Mouse (Mus musculus) midbrain, embryonic 14.5 days (tissue): ENCODE data around the gene Sobp. TPM values are rescaled to one million over a fixed set of nuclear protein-coding genes. Genes with fewer than 3 reads are reported as not detected.
A peak's percentile ranks its signal among the peaks of the same experiment; 100 is the strongest.

ENCODE experiments used
- ATAC-seq: fragments of 200-750 bp; cut with Nextera tagmentation; 2 replicates; pipeline ENCODE4 v1.8.0; 2017; ENCODE audit warnings: moderate number of reproducible peaks, moderate library complexity; ENCODE audit not compliant: low FRiP score, low TSS enrichment
- DNase-seq: peaks from one replicate; pipeline ENCODE4 v3.0.0-alpha.2; 2015
- H3K27ac ChIP-seq: fragments of 300-500 bp; sonication (generic); replicated peaks from 2 replicates; pipeline ENCODE4 v1.5.1; 2014; ENCODE audit warnings: mild to moderate bottlenecking, low read depth, low read length, moderate library complexity
- H3K27me3 ChIP-seq: fragments of 300-500 bp; sonication (generic); 2 replicates; pipeline ENCODE4 v1.6.1; 2014; ENCODE audit warnings: low read length, control low read depth, mixed read lengths; ENCODE audit not compliant: control insufficient read depth, insufficient read depth
- H3K36me3 ChIP-seq: fragments of 300-500 bp; sonication (generic); 2 replicates; pipeline ENCODE4 v1.6.1; 2014; ENCODE audit warnings: low read length, control low read depth; ENCODE audit not compliant: control insufficient read depth, insufficient read depth
- H3K4me1 ChIP-seq: fragments of 300-500 bp; sonication (generic); 2 replicates; pipeline ENCODE4 v1.6.1; 2014; ENCODE audit warnings: mild to moderate bottlenecking, antibody characterized with exemption, low read length, control low read depth; ENCODE audit not compliant: control insufficient read depth, insufficient read depth
- H3K4me2 ChIP-seq: fragments of 300-500 bp; sonication (generic); 2 replicates; pipeline ENCODE4 v1.6.1; 2014; ENCODE audit warnings: mild to moderate bottlenecking, low read length, moderate library complexity
- H3K4me3 ChIP-seq: fragments of 300-500 bp; sonication (generic); replicated peaks from 2 replicates; pipeline ENCODE4 v1.5.1; 2014; ENCODE audit warnings: low read depth, low read length
- H3K9ac ChIP-seq: fragments of 300-500 bp; sonication (generic); replicated peaks from 2 replicates; pipeline ENCODE4 v1.6.1; 2014; ENCODE audit warnings: mild to moderate bottlenecking, low read length, moderate library complexity
- H3K9me3 ChIP-seq: fragments of 300-500 bp; sonication (generic); 2 replicates; pipeline ENCODE4 v1.6.1; 2016; ENCODE audit warnings: low read length, control low read depth, mixed read lengths; ENCODE audit not compliant: control insufficient read depth
- WGBS: fragments of 180-500 bp; shearing (Covaris S2); extraction: QIAGEN DNeasy Blood & Tissue Kit; methylation state at CpG from one replicate; pipeline ENCODE4 v1.1.7; 2014; 5-methylcytosine and 5-hydroxymethylcytosine counted together
- polyA plus RNA-seq: library from polyadenylated mRNA; unstranded; fragments of >200 nt; fragmentation: Nextera tagmentation; extraction: Ambion mirVana; gene quantifications from 2 replicates; pipeline ENCODE4 v1.2.1, GENCODE M21; 2014

The Sobp gene
- polyA plus RNA-seq, 1 experiment from 2014 or later = 21.2 TPM

- H3K9ac ChIP-seq = no peak overlapping the region
- 0 out of 2 replicates have a peak, but pooled peaks cover 6% of the 10 kb centered on the region for H3K36me3 ChIP-seq
Observed at GRCm38 (mm10) chr10:43008116-43008515, 166.2 kb downstream of the Sobp start.

GRCm38 (mm10) chr10:43006534-43006933 lies 167.8 kb downstream of the Sobp start:
- no peak for ATAC-seq
- Histone ChIP-seq H3K9ac (no peak overlapping the region), H3K4me1 (peaks cover 4% of the 10 kb centered on the region; the same call in 1 of the 2 replicates), H3K4me3 (no peak overlapping the region), H3K9me3 (no peaks in the 10 kb centered on the region), H3K27me3 (no peaks in the 10 kb centered on the region), H3K36me3 (0 out of 2 replicates have a peak, but pooled peaks cover 6% of the 10 kb centered on the region), H3K27ac (no peak overlapping the region), H3K4me2 (no peak overlapping the region)
- DNase-seq = no peak
- 81% methylated on average over 4 of the region's 4 CpGs for whole genome bisulfite sequencing

More at GRCm38 (mm10) chr10:43008116-43008515, 166.2 kb downstream of the Sobp start:
- H3K9me3 ChIP-seq = no peaks in the 10 kb centered on the region
- 58% methylated on average over 11 of the region's 11 CpGs for WGBS
- no peak for ATAC-seq
- no peaks in the 10 kb centered on the region; the same call in 1 of the 2 replicates for H3K4me1 ChIP-seq
- no peak overlapping the region for H3K4me3 ChIP-seq
- DNase-seq = peak; percentile 51
- H3K4me2 ChIP-seq = no peak overlapping the region
- no peaks in the 10 kb centered on the region for H3K27me3 ChIP-seq
- no peak overlapping the region for H3K27ac ChIP-seq

- 84% methylated on average over 7 of the region's 7 CpGs for WGBS
Observed at GRCm38 (mm10) chr10:43005677-43006076, 168.7 kb downstream of the Sobp start.

GRCm38 (mm10) chr10:43005031-43005430 lies 169.3 kb downstream of the Sobp start:
- no peak for DNase-seq
- Histone ChIP-seq H3K4me1 (peaks cover 4% of the 10 kb centered on the region; the same call in 1 of the 2 replicates), H3K4me2 (no peak overlapping the region), H3K36me3 (0 out of 2 replicates have a peak, but pooled peaks cover 6% of the 10 kb centered on the region), H3K27me3 (no peaks in the 10 kb centered on the region), H3K27ac (no peak overlapping the region), H3K9ac (no peak overlapping the region), H3K4me3 (no peak overlapping the region), H3K9me3 (no peaks in the 10 kb centered on the region)
- ATAC-seq = no peak
- WGBS = 86% methylated on average over 4 of the region's 4 CpGs

More at GRCm38 (mm10) chr10:43005677-43006076, 168.7 kb downstream of the Sobp start:
- peaks cover 4% of the 10 kb centered on the region; the same call in 1 of the 2 replicates for H3K4me1 ChIP-seq
- ATAC-seq = no peak
- H3K36me3 ChIP-seq = 0 out of 2 replicates have a peak, but pooled peaks cover 6% of the 10 kb centered on the region
- no peak overlapping the region for H3K4me3 ChIP-seq
- no peaks in the 10 kb centered on the region for H3K27me3 ChIP-seq
- H3K9ac ChIP-seq = no peak overlapping the region
- no peak for DNase-seq
- no peak overlapping the region for H3K4me2 ChIP-seq
- no peak overlapping the region for H3K27ac ChIP-seq
- no peaks in the 10 kb centered on the region for H3K9me3 ChIP-seq

GRCm38 (mm10) chr10:43004174-43004734 lies 170.1 kb downstream of the Sobp start:
- H3K36me3 ChIP-seq = 0 out of 2 replicates have a peak, but pooled peaks cover 6% of the 10 kb centered on the region
- 92% methylated on average over 16 of the region's 16 CpGs for WGBS
- peaks cover 4% of the 10 kb centered on the region; the same call in 1 of the 2 replicates for H3K4me1 ChIP-seq
- H3K27me3 ChIP-seq = no peaks in the 10 kb centered on the region
- H3K9ac ChIP-seq = no peak overlapping the region
- no peak for ATAC-seq
- H3K27ac ChIP-seq = no peak overlapping the region
- no peak overlapping the region for H3K4me3 ChIP-seq
- DNase-seq = no peak
- no peaks in the 10 kb centered on the region for H3K9me3 ChIP-seq
- no peak overlapping the region for H3K4me2 ChIP-seq

DNA sequence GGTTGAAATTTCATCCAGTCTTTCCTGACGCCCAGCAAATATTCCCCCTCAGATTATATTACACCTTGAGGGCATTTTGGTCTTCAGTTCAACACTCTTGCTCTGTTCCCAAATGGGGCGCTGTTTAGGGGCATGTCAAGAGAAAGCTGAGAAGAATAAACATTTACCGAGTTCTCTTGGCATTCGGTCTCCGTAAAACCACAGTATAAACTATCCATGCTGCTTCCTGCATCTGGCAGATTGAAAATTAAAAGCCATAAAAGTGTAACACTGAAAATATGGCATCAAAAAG lies 170.9 kb downstream of the Sobp start:
- Histone ChIP-seq H3K27me3 (no peaks in the 10 kb centered on the region), H3K9ac (no peak overlapping the region), H3K4me2 (no peak overlapping the region), H3K4me3 (no peak overlapping the region), H3K4me1 (peaks cover 4% of the 10 kb centered on the region; the same call in 1 of the 2 replicates), H3K27ac (no peak overlapping the region), H3K9me3 (no peaks in the 10 kb centered on the region), H3K36me3 (0 out of 2 replicates have a peak, but pooled peaks cover 6% of the 10 kb centered on the region)
- DNase-seq = no peak
- WGBS = 61% methylated on average over 5 of the region's 5 CpGs
- ATAC-seq = no peak

- H3K27me3 ChIP-seq = no peaks in the 10 kb centered on the region
- DNase-seq = no peak
- H3K27ac ChIP-seq = no peak overlapping the region
- H3K9me3 ChIP-seq = no peaks in the 10 kb centered on the region
- H3K4me2 ChIP-seq = peak overlapping the region; percentile 46
- 13% methylated on average over 25 of the region's 25 CpGs for WGBS
- no peak overlapping the region for H3K4me3 ChIP-seq
- H3K4me1 ChIP-seq = peaks cover 4% of the 10 kb centered on the region; the same call in 1 of the 2 replicates
- H3K36me3 ChIP-seq = 0 out of 2 replicates have a peak, but pooled peaks cover 6% of the 10 kb centered on the region
- no peak overlapping the region for H3K9ac ChIP-seq
- no peak for ATAC-seq
Observed at GRCm38 (mm10) chr10:43002721-43003465, 171.4 kb downstream of the Sobp start.

DNA sequence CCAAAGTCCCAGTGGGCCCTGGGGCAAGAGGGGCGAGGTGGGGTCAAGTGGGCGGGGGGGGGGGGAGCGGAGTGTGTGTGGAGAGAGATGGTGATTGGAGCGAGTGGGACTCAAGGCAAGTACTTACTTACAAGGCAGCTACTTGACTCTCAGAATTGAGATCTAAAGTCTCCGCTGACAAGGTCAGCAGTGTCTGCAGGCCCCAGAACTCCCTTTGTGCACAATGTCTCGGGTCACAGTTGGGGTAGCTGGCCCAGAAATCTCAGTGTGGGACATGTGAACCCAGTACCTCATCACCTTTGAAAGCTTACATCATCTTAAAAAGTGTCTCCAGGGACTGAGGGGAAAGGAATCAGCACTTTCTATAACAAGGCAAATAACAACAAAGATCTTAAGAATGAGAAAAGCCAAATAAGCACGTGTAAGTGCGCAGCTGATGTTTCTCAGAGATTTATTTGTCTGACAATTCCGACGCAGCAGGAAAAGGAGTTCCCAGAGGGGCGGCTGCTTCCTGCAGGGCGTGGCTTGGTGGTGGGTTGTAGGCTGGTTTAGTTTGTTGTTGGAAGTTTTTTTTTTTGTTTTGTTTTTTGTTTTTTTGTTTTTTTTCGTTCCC lies 172.2 kb downstream of the Sobp start:
- Histone ChIP-seq H3K4me2 (peak overlapping the region; percentile 46), H3K9me3 (no peaks in the 10 kb centered on the region), H3K4me3 (no peak overlapping the region), H3K9ac (no peak overlapping the region), H3K4me1 (peaks cover 4% of the 10 kb centered on the region; the same call in 1 of the 2 replicates), H3K27ac (no peak overlapping the region), H3K36me3 (0 out of 2 replicates have a peak, but pooled peaks cover 6% of the 10 kb centered on the region), H3K27me3 (no peaks in the 10 kb centered on the region)
- WGBS = 11% methylated on average over 13 of the region's 13 CpGs
- no peak for ATAC-seq
- no peak for DNase-seq
